Mouse (Mus musculus): ENCODE results near the gene Cox19. TPM values are rescaled to one million over a fixed set of nuclear protein-coding genes. Genes with fewer than 3 reads are reported as not detected.

The Cox19 gene
- total RNA-seq, 2 experiments from 2014 or later: 5.3 to 8.8 TPM

DNA sequence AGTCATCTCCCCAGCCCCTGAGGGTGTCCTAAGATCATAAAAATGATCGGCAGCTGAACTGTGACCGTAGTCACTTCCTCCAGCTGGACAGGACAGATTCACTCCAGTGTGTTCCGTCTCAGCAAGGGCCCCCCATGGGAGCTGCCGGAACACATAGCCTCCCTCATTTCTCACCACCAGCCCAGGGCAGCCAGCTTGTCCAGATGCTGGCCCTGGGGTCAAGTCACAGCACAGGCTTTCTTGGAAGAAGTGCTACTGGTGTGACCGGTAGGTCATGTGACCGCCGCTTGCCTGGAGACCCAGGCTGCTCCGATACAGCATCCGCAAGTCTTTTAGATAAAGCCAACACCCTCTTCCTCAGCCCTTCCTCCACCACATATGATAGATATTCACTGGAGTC is 37.7 kb downstream of the Cox19 start:
- ATAC-seq (replicated peaks; ENCODE audit: low FRiP score, poor library complexity, severe bottlenecking): no peak

DNA sequence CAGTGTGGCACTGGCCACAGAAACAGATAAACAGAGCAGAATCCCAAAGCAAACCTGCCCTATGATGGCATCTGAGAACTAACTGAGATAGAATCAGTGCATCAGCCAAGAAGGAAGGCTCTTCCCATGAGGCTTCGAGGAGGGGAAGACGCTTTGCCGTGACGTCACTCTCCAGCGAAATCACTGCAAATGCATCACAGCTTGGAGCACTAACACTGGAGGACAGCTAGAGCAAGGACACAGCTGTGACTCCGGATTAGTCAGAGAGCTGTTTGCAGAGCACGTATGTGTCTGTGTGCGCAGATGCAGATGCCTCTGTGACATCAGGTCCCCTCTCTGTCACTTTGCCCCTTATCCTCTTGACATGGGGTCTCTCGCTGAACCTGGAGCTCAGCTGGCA is 39.4 kb downstream of the Cox19 start:
- no peak for ATAC-seq (replicated peaks; ENCODE audit: low FRiP score, poor library complexity, severe bottlenecking)

DNA sequence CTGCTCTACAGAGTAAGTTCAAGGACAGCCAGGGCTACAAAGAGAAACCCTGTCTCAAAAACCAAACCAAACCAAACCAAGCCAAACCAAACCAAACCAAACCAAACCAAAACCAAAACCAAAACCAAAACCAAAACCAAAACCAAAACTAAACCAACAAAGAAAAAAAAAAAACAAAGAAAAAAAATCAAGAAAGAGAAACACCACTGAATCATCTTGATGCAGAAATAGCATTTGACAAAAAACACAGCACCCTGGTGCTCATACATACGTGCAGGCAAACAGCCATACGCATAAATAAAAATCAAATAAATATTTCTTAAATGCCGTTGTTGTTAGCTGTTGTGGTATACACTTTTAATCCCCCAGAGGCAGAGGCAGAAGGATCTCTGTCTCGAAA is 40.7 kb downstream of the Cox19 start:
- ATAC-seq (replicated peaks; ENCODE audit: low FRiP score, poor library complexity, severe bottlenecking): no peak

DNA sequence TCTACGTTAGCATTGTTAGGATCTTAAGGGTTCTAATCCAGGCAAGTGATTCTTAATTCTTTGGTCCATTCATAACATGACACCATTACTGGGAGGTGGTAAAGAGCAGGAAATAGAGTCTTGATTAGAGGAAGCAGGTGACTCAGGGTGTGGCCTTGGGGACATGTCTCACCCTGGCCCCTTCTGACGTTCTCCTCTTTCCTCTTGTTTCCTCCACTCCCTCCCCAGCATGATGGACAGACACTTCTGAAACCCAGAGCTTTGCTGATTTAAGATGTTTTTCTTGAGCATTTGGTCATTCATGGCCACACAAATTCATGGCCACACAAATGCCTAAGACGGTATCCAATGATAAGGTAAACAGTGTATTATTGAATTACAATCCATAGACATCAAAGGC is 41.3 kb downstream of the Cox19 start:
- no peak for ATAC-seq (replicated peaks; ENCODE audit: low FRiP score, poor library complexity, severe bottlenecking)

DNA sequence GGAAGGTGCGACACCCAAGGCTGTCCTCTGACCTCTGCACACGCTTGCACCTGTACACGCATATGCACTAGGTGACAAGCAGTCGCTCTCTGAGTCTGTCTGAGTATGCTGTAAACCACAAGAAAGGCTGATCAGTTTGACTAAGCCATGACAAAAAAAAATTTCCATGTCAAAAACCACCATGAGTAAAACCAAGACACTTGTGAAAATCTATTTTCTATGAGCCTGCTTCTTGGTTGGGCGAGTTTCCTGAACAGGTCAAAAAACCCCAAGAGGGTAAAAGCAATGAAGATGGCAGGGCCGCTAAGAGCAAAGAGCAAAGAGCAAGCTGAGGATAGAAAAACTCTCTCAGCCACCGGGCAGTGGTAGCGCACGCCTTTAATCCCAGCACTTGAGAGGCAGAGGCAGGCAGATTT is 47.6 kb downstream of the Cox19 start:
- no peak for ATAC-seq (replicated peaks; ENCODE audit: low FRiP score, poor library complexity, severe bottlenecking)

DNA sequence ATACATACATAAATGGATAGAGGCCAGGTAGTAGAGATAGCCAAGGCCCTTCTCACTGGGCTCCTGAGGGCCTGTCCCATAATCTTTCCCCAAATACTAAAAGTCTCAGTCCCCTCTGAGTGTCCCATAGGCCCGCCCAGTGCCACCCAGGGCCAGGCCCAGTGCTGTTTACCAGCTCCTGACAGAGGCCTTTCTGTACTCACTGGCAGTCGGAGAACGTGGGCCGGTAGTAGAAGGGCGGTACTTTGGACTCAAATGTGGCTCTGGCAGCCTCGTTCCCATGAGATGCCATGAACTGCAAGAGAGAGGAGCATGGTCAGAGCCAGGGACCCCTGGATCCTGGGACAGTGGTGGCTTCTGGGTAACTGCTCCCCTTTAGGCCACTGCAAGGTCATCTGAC is 49.1 kb downstream of the Cox19 start:
- no peak for ATAC-seq (replicated peaks; ENCODE audit: low FRiP score, poor library complexity, severe bottlenecking)

DNA sequence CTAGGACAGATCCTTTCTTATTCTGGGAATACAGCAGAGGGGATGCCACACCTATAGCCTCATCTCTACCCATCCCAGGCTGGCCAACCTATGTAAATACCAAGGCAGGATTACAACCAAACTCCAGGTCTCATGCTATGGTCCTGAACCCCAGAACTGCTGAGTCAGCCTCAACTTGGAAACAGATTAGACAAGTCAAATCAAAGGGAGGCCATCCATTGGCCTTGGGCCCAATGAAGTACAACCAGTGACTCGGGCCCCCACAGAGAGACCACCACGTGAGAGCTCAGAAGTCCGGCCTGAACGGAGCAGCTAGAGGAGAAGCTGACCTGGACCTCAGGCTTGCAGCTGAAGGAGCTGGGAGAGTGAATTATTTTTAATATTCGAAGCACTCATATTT is 53.5 kb downstream of the Cox19 start:
- no peak for ATAC-seq (replicated peaks; ENCODE audit: low FRiP score, poor library complexity, severe bottlenecking)

DNA sequence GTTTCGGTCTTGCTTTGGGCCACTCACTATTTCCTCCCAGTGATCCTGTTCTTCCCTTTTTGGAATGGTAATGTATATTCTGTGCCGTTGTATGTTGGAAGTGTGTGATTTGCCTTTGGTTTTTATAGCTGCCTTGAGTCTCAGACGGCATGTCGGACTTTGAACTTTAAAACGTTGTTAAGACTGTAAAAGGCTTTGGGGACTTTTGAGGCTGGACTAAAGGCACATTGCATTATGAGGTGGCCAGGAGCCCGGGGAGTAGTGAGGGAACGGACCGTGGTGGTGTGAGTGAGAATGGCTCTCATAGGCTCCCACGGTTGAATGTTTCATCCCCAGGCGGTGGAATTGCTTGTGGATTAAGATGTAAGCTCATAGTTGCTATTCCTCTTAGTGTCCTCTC is 54.1 kb downstream of the Cox19 start:
- no peak for ATAC-seq (replicated peaks; ENCODE audit: low FRiP score, poor library complexity, severe bottlenecking)

DNA sequence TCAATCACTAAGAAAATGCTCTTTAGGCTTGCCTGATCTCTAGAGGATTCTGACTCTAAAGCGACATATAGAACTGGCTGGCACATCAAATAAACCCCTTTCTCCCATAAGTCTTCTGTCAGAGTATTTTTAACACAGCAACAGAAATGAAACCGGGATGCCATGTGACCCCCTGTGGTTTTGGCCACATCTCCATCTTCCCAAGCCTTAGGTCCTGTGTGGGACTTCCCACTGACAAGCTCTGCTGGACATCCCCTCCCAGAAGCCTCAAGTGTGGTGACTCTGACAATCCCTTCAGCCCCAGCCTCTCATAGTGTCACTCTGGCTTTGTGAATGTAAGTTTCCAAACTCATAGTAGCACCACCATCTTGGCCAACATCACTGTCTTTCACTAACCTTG is 57.1 kb downstream of the Cox19 start:
- no peak for ATAC-seq (replicated peaks; ENCODE audit: low FRiP score, poor library complexity, severe bottlenecking)

DNA sequence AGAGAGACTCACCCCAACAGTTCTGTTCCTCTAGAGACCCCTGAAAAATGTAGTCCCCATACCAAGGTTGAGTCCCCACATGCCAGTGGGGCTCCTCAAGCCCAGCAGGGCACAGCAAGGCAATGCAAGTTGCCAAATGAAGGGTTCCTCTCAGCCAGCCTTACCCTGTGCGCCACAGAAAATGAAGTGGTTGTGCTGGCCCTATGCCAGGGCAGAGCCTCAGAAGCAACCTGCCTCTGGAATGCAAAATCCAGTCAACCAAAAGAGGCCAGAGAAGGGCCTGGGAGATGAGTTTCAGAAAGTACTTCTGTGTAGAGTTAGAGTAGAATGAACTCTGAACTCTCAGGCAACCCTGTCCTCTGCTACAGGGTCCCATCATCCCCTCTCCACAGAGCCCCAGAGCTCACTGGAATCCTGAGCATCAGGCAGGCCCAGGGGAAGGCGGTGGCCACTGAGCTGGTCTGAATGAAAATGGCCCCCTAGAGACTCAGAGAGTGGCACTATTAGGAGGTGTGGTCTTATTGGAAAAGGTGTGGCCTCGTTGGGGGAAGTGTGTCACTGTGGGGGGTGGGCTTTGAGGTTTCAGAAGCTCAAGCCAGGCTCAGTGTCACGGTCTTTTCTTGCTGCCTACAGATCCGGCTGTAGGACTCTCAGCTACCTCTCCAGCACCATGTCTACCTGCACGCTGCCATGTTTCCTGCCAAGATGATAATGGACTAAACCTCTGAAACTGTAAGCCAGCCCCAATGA is 59.2 kb downstream of the Cox19 start:
- ATAC-seq (replicated peaks; ENCODE audit: low FRiP score, poor library complexity, severe bottlenecking): no peak

DNA sequence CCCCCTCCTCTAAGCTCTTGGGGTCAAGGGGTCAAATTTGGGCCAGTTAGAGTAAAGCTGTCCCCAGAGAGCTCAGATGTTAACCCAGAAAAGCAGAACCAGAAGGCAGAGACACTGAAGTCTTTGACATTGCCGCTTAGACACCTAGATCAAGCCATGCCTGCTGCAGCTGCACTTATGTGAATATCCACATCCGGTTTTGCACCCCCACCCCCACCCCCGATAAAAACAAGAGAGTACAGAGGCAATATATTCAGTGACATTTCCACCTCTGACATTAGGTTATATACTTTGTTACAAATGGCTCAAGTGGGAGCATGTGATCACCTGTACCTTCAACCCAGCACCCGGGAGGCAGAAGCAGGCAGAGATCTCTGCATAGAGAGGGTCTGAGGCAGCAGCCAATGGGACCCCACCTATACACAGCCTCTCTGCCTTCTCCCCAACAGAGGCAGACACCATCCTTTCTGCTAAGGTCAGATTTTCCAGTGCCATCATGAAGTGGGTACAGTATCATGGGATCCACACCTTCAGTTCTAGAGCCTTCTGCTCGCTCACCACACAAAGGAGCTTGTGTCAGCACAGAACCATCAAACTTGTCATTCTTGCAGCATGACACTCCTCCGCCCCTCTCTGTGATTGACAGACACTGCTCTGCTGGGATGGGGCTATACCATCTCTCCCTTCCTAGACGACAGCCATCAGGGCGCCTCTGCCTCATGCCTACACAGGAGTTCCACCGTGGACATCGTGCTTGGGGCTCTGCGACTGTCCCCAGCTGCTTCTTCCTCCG is 60.6 kb downstream of the Cox19 start:
- no peak for ATAC-seq (replicated peaks; ENCODE audit: low FRiP score, poor library complexity, severe bottlenecking)

DNA sequence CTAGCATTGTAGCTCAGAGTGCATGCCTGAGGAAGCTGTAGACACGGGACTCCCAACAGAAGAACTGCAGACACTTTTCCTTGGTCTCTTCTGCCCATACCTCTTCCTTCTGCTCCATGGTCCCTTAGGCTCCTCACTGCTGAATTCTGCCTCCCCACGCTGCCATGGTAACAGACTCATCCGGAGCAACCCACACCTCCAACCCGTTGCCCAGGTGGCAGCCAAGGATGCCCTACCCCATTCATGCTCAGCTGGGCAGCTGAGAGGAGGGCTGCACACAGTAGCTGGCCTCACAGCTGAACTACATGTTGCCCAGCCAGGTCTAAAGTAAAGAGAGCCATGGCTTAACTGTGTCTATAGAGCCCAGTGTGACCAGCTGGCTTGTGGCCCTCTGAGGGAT is 62.6 kb downstream of the Cox19 start:
- ATAC-seq (replicated peaks; ENCODE audit: low FRiP score, poor library complexity, severe bottlenecking): no peak

DNA sequence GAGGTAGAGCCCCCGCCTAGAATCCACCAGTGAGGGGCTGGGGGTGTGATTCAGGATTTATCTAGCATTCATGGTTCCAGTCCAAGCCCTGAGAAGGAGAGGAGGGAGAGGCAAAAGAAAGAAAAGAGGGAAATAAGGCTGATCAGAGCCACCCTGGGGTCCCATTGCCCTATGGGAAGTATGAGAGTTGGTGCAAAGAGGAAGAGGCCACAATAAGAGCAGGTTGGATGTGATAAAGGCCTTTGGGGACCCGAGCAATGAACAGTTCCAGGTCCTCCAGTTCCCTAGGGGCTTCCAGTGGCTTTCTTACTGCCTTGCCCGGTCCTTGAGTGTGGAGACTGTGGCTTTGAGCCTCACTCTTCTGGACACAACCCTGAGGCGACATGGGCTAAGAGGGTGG is 63.4 kb downstream of the Cox19 start:
- ATAC-seq (replicated peaks; ENCODE audit: low FRiP score, poor library complexity, severe bottlenecking): no peak

DNA sequence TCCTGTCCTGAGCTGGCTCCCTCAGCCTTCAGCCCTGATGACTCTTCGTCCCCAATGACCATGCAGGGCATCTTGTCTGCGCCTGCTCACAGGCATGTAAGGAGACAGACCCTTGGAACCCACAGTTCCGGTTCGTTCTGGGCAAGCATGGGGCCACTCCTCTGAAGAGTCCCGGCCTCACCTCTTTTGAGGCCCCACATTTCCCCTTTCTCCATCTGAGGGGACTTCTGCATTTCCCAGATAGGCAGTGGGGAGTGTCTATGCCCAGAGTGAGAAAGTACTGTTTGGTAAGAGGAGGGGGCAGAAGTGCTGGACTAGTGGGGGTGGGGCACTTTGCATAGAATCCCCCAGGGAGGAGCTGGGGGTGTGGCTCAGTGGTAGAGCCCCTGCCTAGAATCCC is 64.1 kb downstream of the Cox19 start:
- ATAC-seq (replicated peaks; ENCODE audit: low FRiP score, poor library complexity, severe bottlenecking): no peak

Other genes starting within 250 kb of the Cox19 start
- gene Prkar1b, start 201.4 kb downstream of the Cox19 start, total RNA-seq (2015; ENCODE audit: low replicate concordance): 0.72 TPM in 1 of 2 replicates, not detected in the other
- gene Prkar1b, start 201.4 kb downstream of the Cox19 start, total RNA-seq (2017; ENCODE audit: low replicate concordance): 0.08 TPM in 1 of 2 replicates, not detected in the other
- 1.7 and 1.8 TPM in 2 replicates for gene Dnaaf5, start 201.2 kb downstream of the Cox19 start, total RNA-seq (2015; ENCODE audit: low replicate concordance)
- gene Dnaaf5, start 201.2 kb downstream of the Cox19 start, total RNA-seq (2017; ENCODE audit: low replicate concordance): 2.6 and 3.6 TPM in 2 replicates
- 77.5 and 111 TPM in 2 replicates for gene Sun1, start 150.8 kb downstream of the Cox19 start, total RNA-seq (2015; ENCODE audit: low replicate concordance)
- 99.6 and 190 TPM in 2 replicates for gene Sun1, start 150.8 kb downstream of the Cox19 start, total RNA-seq (2017; ENCODE audit: low replicate concordance)
- gene Get4, start 99.1 kb downstream of the Cox19 start, total RNA-seq (2015; ENCODE audit: low replicate concordance): 35.6 and 36.4 TPM in 2 replicates
- gene Get4, start 99.1 kb downstream of the Cox19 start, total RNA-seq (2017; ENCODE audit: low replicate concordance): 21.9 and 36.6 TPM in 2 replicates
- gene Adap1, start 25.8 kb downstream of the Cox19 start, total RNA-seq (2015; ENCODE audit: low replicate concordance): 4.2 and 5.8 TPM in 2 replicates
- 3.9 and 9.5 TPM in 2 replicates for gene Adap1, start 25.8 kb downstream of the Cox19 start, total RNA-seq (2017; ENCODE audit: low replicate concordance)
- gene Cyp2w1, start 1.2 kb upstream of the Cox19 start, total RNA-seq (2015; ENCODE audit: low replicate concordance): not detected in 2 replicates
- not detected in 2 replicates for gene Cyp2w1, start 1.2 kb upstream of the Cox19 start, total RNA-seq (2017; ENCODE audit: low replicate concordance)
- gene Gpr146, start 26.3 kb upstream of the Cox19 start, total RNA-seq (2015; ENCODE audit: low replicate concordance): 34.0 and 38.9 TPM in 2 replicates
- 37.8 and 43.8 TPM in 2 replicates for gene Gpr146, start 26.3 kb upstream of the Cox19 start, total RNA-seq (2017; ENCODE audit: low replicate concordance)
- 2.9 TPM in 1 of 2 replicates, not detected in the other for gene C130050O18Rik, start 53.9 kb upstream of the Cox19 start, total RNA-seq (2015; ENCODE audit: low replicate concordance)
- 0.26 TPM in 1 of 2 replicates, not detected in the other for gene C130050O18Rik, start 53.9 kb upstream of the Cox19 start, total RNA-seq (2017; ENCODE audit: low replicate concordance)
- gene Gper1, start 71.7 kb upstream of the Cox19 start, total RNA-seq (2015; ENCODE audit: low replicate concordance): not detected in 2 replicates
- not detected in 2 replicates for gene Gper1, start 71.7 kb upstream of the Cox19 start, total RNA-seq (2017; ENCODE audit: low replicate concordance)
- 4.7 TPM in 1 of 2 replicates, not detected in the other for gene 3110082I17Rik, start 109.1 kb upstream of the Cox19 start, total RNA-seq (2015; ENCODE audit: low replicate concordance)
- gene 3110082I17Rik, start 109.1 kb upstream of the Cox19 start, total RNA-seq (2017; ENCODE audit: low replicate concordance): 3.2 and 4.2 TPM in 2 replicates
- 7.2 and 9.2 TPM in 2 replicates for gene Zfand2a, start 133.1 kb upstream of the Cox19 start, total RNA-seq (2015; ENCODE audit: low replicate concordance)
- 3.6 and 5.8 TPM in 2 replicates for gene Zfand2a, start 133.1 kb upstream of the Cox19 start, total RNA-seq (2017; ENCODE audit: low replicate concordance)
- not detected in 2 replicates for gene Uncx, start 192.1 kb upstream of the Cox19 start, total RNA-seq (2015; ENCODE audit: low replicate concordance)
- gene Uncx, start 192.1 kb upstream of the Cox19 start, total RNA-seq (2017; ENCODE audit: low replicate concordance): not detected in 2 replicates

All from erythroid progenitor cell, adult 5-6 weeks (primary cell).